Mouse (Mus musculus): ENCODE results near the gene Atp6v1g1.

The Atp6v1g1 gene

DNA sequence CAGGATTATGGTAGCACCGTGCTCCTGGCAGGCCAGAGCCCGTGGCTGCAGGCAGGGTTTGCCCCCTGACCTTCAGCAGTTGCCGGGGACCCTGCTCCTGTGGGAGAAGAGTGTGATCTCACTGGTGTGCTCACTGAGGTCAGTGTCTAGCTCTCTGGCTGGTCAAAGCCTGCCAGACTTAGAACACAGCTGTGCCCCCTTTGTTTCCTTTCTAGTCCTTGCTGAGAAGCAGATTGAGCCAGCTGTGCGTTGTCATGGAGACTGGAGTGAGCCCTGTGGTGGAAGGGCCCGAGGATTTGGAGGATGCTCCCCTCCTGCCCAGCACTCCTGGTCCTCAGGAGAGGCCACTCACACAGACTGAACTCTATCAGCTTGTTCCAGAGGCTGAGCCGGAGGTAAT lies 35.5 kb downstream of the Atp6v1g1 start:
- DNase-seq (ENCODE audit: low spot score): no peak

DNA sequence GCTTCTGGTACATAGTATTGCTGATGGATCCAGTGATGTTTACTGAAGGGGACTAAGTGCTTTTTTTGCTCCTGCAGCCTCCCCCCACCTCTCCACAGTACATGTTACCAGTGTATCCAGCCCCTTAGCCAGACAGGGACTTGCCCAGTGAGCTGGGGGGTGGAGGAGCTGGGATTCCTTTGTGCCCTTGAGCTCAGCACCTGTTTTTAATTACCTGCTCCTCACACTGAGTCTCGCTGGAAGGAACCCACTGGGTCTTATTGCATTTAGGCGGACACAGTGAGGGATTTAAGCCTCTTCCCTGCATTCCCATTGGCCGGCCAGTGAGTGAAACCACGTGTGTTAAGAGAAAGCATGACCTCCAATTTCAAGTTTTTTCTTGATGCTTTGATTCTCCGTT lies 38.0 kb downstream of the Atp6v1g1 start:
- DNase-seq (ENCODE audit: low spot score): no peak

DNA sequence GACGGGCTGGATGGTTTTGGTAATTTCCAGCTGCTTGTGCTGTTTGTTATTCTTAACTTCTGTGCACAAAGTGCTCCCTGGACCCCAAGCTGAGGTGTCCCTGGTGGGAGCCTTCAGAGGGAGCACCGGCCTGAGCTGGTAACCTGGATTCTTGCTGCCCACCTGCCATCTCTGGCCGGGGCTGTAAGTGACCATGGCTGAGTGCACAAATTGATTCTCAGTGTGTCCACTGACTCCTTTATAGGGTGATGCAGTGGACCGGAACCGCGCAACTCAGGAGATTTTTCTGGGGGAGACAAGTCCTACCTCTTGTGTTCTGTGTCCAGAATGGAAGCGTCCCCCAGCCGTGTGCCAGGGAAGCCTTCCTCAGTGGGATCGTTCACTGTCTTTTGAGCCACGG lies 40.6 kb downstream of the Atp6v1g1 start:
- no peak for DNase-seq (ENCODE audit: low spot score)

- DNase-seq (ENCODE audit: low spot score): no peak
These were observed 41.7 kb downstream of the Atp6v1g1 start for GRCm38 (mm10) chr4:63586240-63586639.

DNA sequence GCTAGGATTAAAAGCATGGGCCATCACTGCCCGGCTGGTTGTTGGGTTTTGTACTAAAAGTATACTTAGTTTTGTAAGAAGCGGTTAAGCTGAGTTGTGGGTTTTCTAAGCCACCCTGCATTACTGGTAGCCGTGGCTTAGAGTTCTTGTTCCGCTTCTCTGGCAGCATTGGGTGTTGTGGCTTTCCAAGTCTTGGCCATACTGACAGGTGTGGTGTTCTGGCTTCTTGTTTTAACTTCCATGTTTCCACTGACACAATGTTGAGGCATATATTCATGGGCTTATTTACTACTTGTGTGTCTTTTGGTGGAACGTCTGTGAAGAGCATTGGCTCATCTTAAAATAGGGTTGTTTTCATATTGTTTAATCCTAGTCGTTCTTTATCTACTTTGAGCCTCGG lies 45.4 kb downstream of the Atp6v1g1 start:
- DNase-seq (ENCODE audit: low spot score): no peak

- DNase-seq (ENCODE audit: low spot score): no peak
These were observed 46.0 kb downstream of the Atp6v1g1 start for GRCm38 (mm10) chr4:63590538-63590937.

GRCm38 (mm10) chr4:63594459-63595110 lies 50.0 kb downstream of the Atp6v1g1 start:
- DNase-seq (ENCODE audit: low spot score): no peak

DNA sequence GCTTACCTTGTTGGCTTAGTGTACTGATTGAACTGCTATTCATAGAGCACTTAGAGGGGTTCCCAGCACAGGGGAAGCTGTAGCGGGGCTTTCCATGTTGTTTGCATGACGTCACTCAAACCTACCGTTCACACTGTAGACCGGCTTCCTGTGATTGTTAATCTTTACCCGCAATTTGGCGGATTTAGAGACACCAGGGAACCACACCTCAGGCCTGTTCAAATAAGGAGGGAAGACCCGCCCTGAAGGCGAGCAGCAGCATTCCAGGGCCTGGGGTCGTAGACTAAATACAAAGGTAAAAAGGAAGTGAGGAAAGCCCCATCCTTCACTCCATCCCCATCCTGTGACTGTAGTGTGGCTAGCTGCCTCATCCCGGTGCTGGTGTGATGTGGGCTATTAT lies 50.7 kb downstream of the Atp6v1g1 start:
- no peak for DNase-seq (ENCODE audit: low spot score)

GRCm38 (mm10) chr4:63596010-63596409 lies 51.4 kb downstream of the Atp6v1g1 start:
- no peak for DNase-seq (ENCODE audit: low spot score)
